Mouse (Mus musculus) intestine, embryonic 14.5 days (tissue): ENCODE measurements around the gene Slc2a13. TPM values are rescaled to one million over a fixed set of nuclear protein-coding genes. Genes with fewer than 3 reads are reported as not detected.

Source experiments
- ATAC-seq: fragments of 200-750 bp; cut with Nextera tagmentation; replicated peaks from 2 replicates; pipeline ENCODE4 v1.8.0; 2017; ENCODE audit warnings: low read depth, moderate number of reproducible peaks, moderate TSS enrichment, moderate library complexity; ENCODE audit not compliant: low FRiP score, low TSS enrichment
- DNase-seq: peaks from one replicate; pipeline ENCODE4 v3.0.0-alpha.2; 2018; ENCODE audit warnings: low spot score
- H3K27ac ChIP-seq: fragments of 300-500 bp; sonication (generic); 2 replicates; pipeline ENCODE4 v1.5.1; 2014; ENCODE audit warnings: low read depth, mild to moderate bottlenecking, control low read depth
- H3K27me3 ChIP-seq: fragments of 300-500 bp; sonication (generic); replicated peaks from 2 replicates; pipeline ENCODE4 v1.6.1; 2014; ENCODE audit warnings: low read length, control low read depth; ENCODE audit not compliant: control insufficient read depth, insufficient read depth
- H3K36me3 ChIP-seq: fragments of 300-500 bp; sonication (generic); 2 replicates; pipeline ENCODE4 v1.6.1; 2014; ENCODE audit warnings: low read length, control low read depth; ENCODE audit not compliant: control insufficient read depth, insufficient read depth
- H3K4me1 ChIP-seq: fragments of 300-500 bp; sonication (generic); replicated peaks from 2 replicates; pipeline ENCODE4 v1.6.1; 2014; ENCODE audit warnings: low read length, control low read depth, mixed read lengths; ENCODE audit not compliant: control insufficient read depth, insufficient read depth
- H3K4me2 ChIP-seq: fragments of 300-500 bp; sonication (generic); 2 replicates; pipeline ENCODE4 v1.6.1; 2014; ENCODE audit warnings: low read length
- H3K4me3 ChIP-seq: fragments of 300-500 bp; sonication (generic); 2 replicates; pipeline ENCODE4 v1.5.1; 2014; ENCODE audit warnings: low read depth, low read length, control low read depth, mixed read lengths
- H3K9ac ChIP-seq: fragments of 300-500 bp; sonication (generic); 2 replicates; pipeline ENCODE4 v1.6.1; 2014; ENCODE audit warnings: mild to moderate bottlenecking, low read length
- H3K9me3 ChIP-seq: fragments of 300-500 bp; sonication (generic); 2 replicates; pipeline ENCODE4 v1.6.1; 2016; ENCODE audit warnings: low read length, control low read depth; ENCODE audit not compliant: control insufficient read depth
- WGBS: fragments of 180-500 bp; shearing (Covaris S2); extraction: QIAGEN DNeasy Blood & Tissue Kit; methylation state at CpG from one replicate; pipeline ENCODE4 v1.1.7; 2014; 5-methylcytosine and 5-hydroxymethylcytosine counted together
- polyA plus RNA-seq: library from polyadenylated mRNA; unstranded; fragments of >200 nt; fragmentation: Nextera tagmentation; extraction: Ambion mirVana; gene quantifications from 2 replicates; pipeline ENCODE4 v1.2.1, GENCODE M21; 2014

The Slc2a13 gene
- polyA plus RNA-seq, 1 experiment from 2014 or later = 1.8 TPM

DNA sequence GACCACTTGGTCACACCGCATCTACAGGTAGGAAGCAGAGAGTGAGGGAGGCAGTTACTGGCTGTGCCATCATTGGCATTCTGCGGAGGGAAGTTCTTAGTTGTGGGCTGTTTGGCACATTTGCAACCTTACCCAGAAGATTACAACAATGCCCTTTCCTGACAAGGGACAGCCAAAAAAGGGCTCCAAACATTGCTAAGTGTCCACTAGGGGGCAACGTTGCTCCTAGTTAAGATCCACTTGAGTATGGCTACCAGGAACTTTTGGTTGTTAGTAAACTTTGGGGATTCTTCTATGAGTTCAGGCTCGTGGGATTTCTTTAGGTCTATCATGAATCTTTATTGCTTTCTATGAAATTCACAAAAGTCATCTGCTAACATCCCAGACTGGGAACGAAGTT lies 95.3 kb downstream of the Slc2a13 start:
- ATAC-seq (no peak), DNase-seq (peak; percentile 76)
- no peak overlapping the region for H3K4me2 ChIP-seq
- no peaks in the 10 kb centered on the region for H3K4me1 ChIP-seq
- no peak overlapping the region for H3K9ac ChIP-seq
- H3K9me3 ChIP-seq = 0 out of 2 replicates have a peak, but pooled peaks cover 8% of the 10 kb centered on the region
- no peaks in the 10 kb centered on the region for H3K27me3 ChIP-seq
- 37% methylated on average over 5 of the region's 5 CpGs for WGBS
- H3K4me3 ChIP-seq = no peak overlapping the region
- H3K36me3 ChIP-seq = no peaks in the 10 kb centered on the region
- H3K27ac ChIP-seq = no peak overlapping the region

- ATAC-seq (no peak), DNase-seq (no peak)
- 0 out of 2 replicates have a peak, but pooled peaks cover 8% of the 10 kb centered on the region for H3K9me3 ChIP-seq
- no peak overlapping the region for H3K4me2 ChIP-seq
- no peaks in the 10 kb centered on the region for H3K4me1 ChIP-seq
- H3K27ac ChIP-seq = no peak overlapping the region
- no peak overlapping the region for H3K9ac ChIP-seq
- H3K4me3 ChIP-seq = no peak overlapping the region
- no peaks in the 10 kb centered on the region for H3K36me3 ChIP-seq
- WGBS = 80% methylated on average over 2 of the region's 2 CpGs
- no peaks in the 10 kb centered on the region for H3K27me3 ChIP-seq
These were observed 99.2 kb downstream of the Slc2a13 start for GRCm38 (mm10) chr15:91473690-91474409.

DNA sequence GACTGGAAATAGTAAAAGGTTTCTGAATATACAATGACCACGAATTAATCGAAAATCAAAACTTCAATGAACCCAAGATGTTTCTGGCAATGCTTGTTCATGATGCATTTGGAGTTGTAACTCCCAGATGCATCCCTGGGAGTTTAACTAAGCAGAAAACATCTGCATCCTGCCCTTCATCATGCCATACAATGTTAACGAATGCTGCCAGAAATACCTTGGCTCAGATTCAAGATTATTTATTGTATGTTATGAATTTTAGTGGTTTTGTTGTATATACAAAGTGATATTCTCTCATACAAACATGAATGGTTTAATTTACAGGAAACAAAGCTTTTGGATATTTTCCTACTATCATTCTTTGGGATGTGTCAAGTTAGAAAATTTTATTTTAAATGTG lies 107.7 kb downstream of the Slc2a13 start:
- DNase-seq = no peak
- WGBS = 80% methylated on average over 3 of the region's 3 CpGs

GRCm38 (mm10) chr15:91463857-91464435 lies 109.1 kb downstream of the Slc2a13 start:
- Histone ChIP-seq H3K27ac (no peak overlapping the region), H3K4me1 (no peaks in the 10 kb centered on the region; the same call in 1 of the 2 replicates), H3K36me3 (no peaks in the 10 kb centered on the region), H3K27me3 (no peaks in the 10 kb centered on the region), H3K9me3 (no peaks in the 10 kb centered on the region), H3K4me2 (no peak overlapping the region), H3K4me3 (no peak overlapping the region), H3K9ac (no peak overlapping the region)
- no peak for DNase-seq
- ATAC-seq = no peak
- WGBS = 83% methylated on average over 10 of the region's 10 CpGs

More for the DNA sequence above, 107.7 kb downstream of the Slc2a13 start:
- no peak for ATAC-seq
- no peaks in the 10 kb centered on the region for H3K9me3 ChIP-seq
- H3K4me1 ChIP-seq = no peaks in the 10 kb centered on the region; the same call in 1 of the 2 replicates
- no peak overlapping the region for H3K4me3 ChIP-seq
- H3K4me2 ChIP-seq = no peak overlapping the region
- no peaks in the 10 kb centered on the region for H3K27me3 ChIP-seq
- H3K36me3 ChIP-seq = no peaks in the 10 kb centered on the region
- H3K27ac ChIP-seq = no peak overlapping the region
- H3K9ac ChIP-seq = no peak overlapping the region

- Histone ChIP-seq H3K4me3 (no peak overlapping the region), H3K36me3 (no peaks in the 10 kb centered on the region), H3K9ac (no peak overlapping the region), H3K4me1 (no peaks in the 10 kb centered on the region; the same call in 1 of the 2 replicates), H3K27ac (no peak overlapping the region), H3K4me2 (no peak overlapping the region), H3K27me3 (no peaks in the 10 kb centered on the region), H3K9me3 (no peaks in the 10 kb centered on the region)
- DNase-seq = no peak
- ATAC-seq = no peak
- 82% methylated on average over 16 of the region's 16 CpGs for WGBS
These were observed 109.9 kb downstream of the Slc2a13 start for GRCm38 (mm10) chr15:91463026-91463661.

- WGBS = 53% methylated on average over 2 of the region's 2 CpGs
- Histone ChIP-seq H3K9me3 (no peaks in the 10 kb centered on the region), H3K27me3 (no peaks in the 10 kb centered on the region), H3K4me2 (no peak overlapping the region), H3K27ac (no peak overlapping the region), H3K4me3 (no peak overlapping the region), H3K4me1 (no peaks in the 10 kb centered on the region; the same call in 1 of the 2 replicates), H3K36me3 (no peaks in the 10 kb centered on the region), H3K9ac (no peak overlapping the region)
- DNase-seq (no peak), ATAC-seq (no peak)
These were observed 111.1 kb downstream of the Slc2a13 start for GRCm38 (mm10) chr15:91461940-91462339.

GRCm38 (mm10) chr15:91457202-91457601 lies 115.9 kb downstream of the Slc2a13 start:
- no peaks in the 10 kb centered on the region for H3K27me3 ChIP-seq
- no peaks in the 10 kb centered on the region for H3K36me3 ChIP-seq
- DNase-seq = no peak
- H3K9ac ChIP-seq = no peak overlapping the region
- no peak overlapping the region for H3K4me2 ChIP-seq
- WGBS = 52% methylated on average over 2 of the region's 2 CpGs
- no peak for ATAC-seq
- no peaks in the 10 kb centered on the region for H3K9me3 ChIP-seq
- H3K27ac ChIP-seq = no peak overlapping the region
- no peak overlapping the region for H3K4me3 ChIP-seq
- H3K4me1 ChIP-seq = no peaks in the 10 kb centered on the region

DNA sequence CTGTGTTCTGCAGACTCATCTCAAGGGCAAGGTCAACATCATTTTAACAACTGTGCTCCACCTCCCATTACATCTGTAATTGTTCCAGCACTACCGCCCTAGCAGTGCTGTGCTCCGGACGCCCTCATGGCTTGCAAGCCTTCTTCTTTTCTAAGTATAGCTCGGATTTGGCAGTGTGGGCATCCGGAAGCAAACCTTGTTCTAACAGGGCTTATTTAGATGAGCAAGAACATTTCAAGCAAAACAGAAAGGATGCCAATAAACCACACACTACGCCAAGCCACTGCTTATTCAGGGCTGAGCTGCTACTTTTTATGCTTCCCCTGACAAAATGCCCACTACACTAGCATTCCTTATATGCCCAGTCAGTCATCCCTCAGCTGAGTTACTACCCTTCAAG lies 127.7 kb downstream of the Slc2a13 start:
- WGBS = 85% methylated on average over 6 of the region's 6 CpGs
- Histone ChIP-seq H3K27me3 (no peaks in the 10 kb centered on the region), H3K4me2 (no peak overlapping the region), H3K4me3 (no peak overlapping the region), H3K36me3 (no peaks in the 10 kb centered on the region), H3K27ac (no peak overlapping the region), H3K9ac (no peak overlapping the region), H3K9me3 (0 out of 2 replicates have a peak, but pooled peaks cover 2% of the 10 kb centered on the region), H3K4me1 (no peaks in the 10 kb centered on the region)
- ATAC-seq = no peak
- no peak for DNase-seq
